Mouse (Mus musculus) lung, embryonic 16.5 days (tissue): ENCODE data around the gene Tspan18. TPM values are rescaled to one million over a fixed set of nuclear protein-coding genes. Genes with fewer than 3 reads are reported as not detected.
A peak's percentile ranks its signal among the peaks of the same experiment; 100 is the strongest.

ENCODE experiments used
- ATAC-seq: fragments of 200-750 bp; cut with Nextera tagmentation; 2 replicates; pipeline ENCODE4 v1.8.0; 2017; ENCODE audit warnings: low read depth, mild to moderate bottlenecking, moderate library complexity
- H3K27ac ChIP-seq: fragments of 300-500 bp; sonication (generic); 2 replicates; pipeline ENCODE4 v1.5.1; 2014; ENCODE audit warnings: mild to moderate bottlenecking, control low read depth, low read length
- H3K27me3 ChIP-seq: fragments of 300-500 bp; sonication (generic); 2 replicates; pipeline ENCODE4 v1.6.1; 2014; ENCODE audit warnings: low read depth, low read length, mixed read lengths; ENCODE audit not compliant: control insufficient read depth, insufficient read depth
- H3K36me3 ChIP-seq: fragments of 300-500 bp; sonication (generic); 2 replicates; pipeline ENCODE4 v1.6.1; 2014; ENCODE audit warnings: low read length; ENCODE audit not compliant: control insufficient read depth, insufficient read depth
- H3K4me1 ChIP-seq: fragments of 300-500 bp; sonication (generic); replicated peaks from 2 replicates; pipeline ENCODE4 v1.6.1; 2014; ENCODE audit warnings: low read length, mixed read lengths; ENCODE audit not compliant: control insufficient read depth, insufficient read depth
- H3K4me2 ChIP-seq: fragments of 300-500 bp; sonication (generic); 2 replicates; pipeline ENCODE4 v1.6.1; 2014; ENCODE audit warnings: low read depth, low read length, control low read depth
- H3K4me3 ChIP-seq: fragments of 300-500 bp; sonication (generic); 2 replicates; pipeline ENCODE4 v1.5.1; 2014; ENCODE audit warnings: mild to moderate bottlenecking, low read length, control low read depth
- H3K9ac ChIP-seq: fragments of 300-500 bp; sonication (generic); 2 replicates; pipeline ENCODE4 v1.6.1; 2014; ENCODE audit warnings: low read length, control low read depth
- H3K9me3 ChIP-seq: fragments of 300-500 bp; sonication (generic); 2 replicates; pipeline ENCODE4 v1.6.1; 2016; ENCODE audit warnings: low read length; ENCODE audit not compliant: control insufficient read depth
- WGBS: fragments of 180-500 bp; shearing (Covaris S2); extraction: QIAGEN DNeasy Blood & Tissue Kit; methylation state at CpG from one replicate; pipeline ENCODE4 v1.1.7; 2014; 5-methylcytosine and 5-hydroxymethylcytosine counted together
- polyA plus RNA-seq: library from polyadenylated mRNA; unstranded; fragments of >200 nt; fragmentation: Nextera tagmentation; extraction: Ambion mirVana; gene quantifications from 2 replicates; pipeline ENCODE4 v1.2.1, GENCODE M21; 2015

Gene Tspan18
- polyA plus RNA-seq, 1 experiment from 2014 or later: 29.7 TPM

DNA sequence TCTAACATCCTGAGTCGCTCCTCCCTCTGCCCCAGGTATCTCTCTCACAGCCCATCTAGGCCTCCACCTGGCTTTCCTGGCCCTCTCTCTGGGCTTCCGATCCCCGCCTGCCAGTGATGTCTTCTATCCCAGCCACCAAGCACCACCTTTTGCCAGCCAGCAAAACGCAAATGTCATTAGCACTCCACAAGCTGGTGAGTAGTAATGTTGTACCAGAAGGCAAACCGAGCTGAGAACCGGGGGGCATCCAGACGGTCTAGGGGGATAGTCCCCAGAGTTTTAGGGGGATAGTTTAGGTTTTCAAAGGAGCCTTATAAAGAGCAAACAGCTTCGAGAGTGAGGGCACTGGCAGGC, 90.2 kb downstream of the Tspan18 start:
- H3K4me3 ChIP-seq: no peak overlapping the region
- H3K27me3 ChIP-seq: no peaks in the 10 kb centered on the region
- no peaks in the 10 kb centered on the region for H3K4me1 ChIP-seq
- no peak overlapping the region for H3K4me2 ChIP-seq
- H3K9me3 ChIP-seq: no peaks in the 10 kb centered on the region
- H3K27ac ChIP-seq: no peak overlapping the region
- no peak for ATAC-seq
- no peak overlapping the region for H3K9ac ChIP-seq
- WGBS: 74% methylated on average over 8 of the region's 8 CpGs
- no peaks in the 10 kb centered on the region for H3K36me3 ChIP-seq

DNA sequence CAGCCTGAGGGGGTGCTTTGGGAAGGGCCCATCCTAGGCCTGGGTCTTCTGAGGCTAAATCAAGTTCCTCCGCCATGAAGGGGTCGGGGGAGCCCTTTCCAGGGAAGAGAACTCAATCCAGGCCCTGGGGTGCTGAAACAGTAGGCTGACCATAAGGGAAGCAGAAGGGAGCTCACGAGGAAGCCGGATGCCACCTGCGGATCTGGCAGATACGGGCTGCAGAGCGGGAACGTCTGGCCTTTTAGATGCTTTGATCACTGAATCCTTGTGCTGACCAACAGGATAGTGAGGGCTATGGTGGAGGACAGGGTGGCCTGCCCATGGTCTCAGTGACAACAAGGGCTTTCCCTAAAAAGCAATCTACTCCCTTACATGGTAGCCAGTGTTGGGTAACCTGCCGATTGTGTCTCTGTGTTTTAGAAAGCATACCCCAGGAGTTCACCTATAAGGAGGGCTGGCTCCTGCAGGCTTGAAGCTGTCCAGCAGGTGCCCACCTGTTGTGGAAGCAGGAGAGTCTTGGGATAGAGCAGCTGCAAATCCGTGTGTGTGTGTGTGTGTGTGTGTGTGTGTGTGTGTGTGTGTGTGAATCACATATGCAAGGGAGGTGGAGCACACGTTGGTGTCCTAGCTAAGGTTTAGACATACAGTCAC, 90.7 kb downstream of the Tspan18 start:
- ATAC-seq: no peak
- WGBS: 76% methylated on average over 11 of the region's 11 CpGs
- Histone ChIP-seq H3K27ac (no peak overlapping the region), H3K4me1 (no peaks in the 10 kb centered on the region), H3K9me3 (no peaks in the 10 kb centered on the region), H3K36me3 (no peaks in the 10 kb centered on the region), H3K9ac (no peak overlapping the region), H3K4me3 (no peak overlapping the region), H3K27me3 (no peaks in the 10 kb centered on the region), H3K4me2 (no peak overlapping the region)

DNA sequence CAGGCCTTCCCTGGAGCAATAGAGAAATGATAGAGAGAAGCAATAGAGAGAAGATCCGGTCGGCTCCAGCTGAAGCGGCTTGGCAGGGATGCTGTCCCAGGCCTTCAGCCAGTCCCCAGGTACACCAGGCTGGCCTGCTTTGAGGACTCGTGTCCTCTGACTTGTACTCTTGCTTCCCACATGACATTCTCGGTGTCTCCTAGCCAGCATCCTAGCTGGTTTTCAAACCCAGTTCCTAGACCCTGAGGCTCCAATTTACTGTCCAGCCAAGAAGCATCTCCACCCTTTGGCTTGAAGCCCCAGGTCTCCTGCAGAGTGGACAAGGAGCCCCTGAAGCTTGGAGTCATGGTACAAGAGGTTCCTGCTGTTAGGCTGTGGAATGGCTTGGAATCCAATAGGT, 92.1 kb downstream of the Tspan18 start:
- no peaks in the 10 kb centered on the region for H3K36me3 ChIP-seq
- no peak overlapping the region for H3K27ac ChIP-seq
- WGBS: 82% methylated on average over 5 of the region's 5 CpGs
- no peak overlapping the region for H3K4me3 ChIP-seq
- H3K9me3 ChIP-seq: no peaks in the 10 kb centered on the region
- H3K9ac ChIP-seq: no peak overlapping the region
- ATAC-seq: no peak
- H3K27me3 ChIP-seq: no peaks in the 10 kb centered on the region
- no peak overlapping the region for H3K4me2 ChIP-seq
- no peaks in the 10 kb centered on the region for H3K4me1 ChIP-seq

DNA sequence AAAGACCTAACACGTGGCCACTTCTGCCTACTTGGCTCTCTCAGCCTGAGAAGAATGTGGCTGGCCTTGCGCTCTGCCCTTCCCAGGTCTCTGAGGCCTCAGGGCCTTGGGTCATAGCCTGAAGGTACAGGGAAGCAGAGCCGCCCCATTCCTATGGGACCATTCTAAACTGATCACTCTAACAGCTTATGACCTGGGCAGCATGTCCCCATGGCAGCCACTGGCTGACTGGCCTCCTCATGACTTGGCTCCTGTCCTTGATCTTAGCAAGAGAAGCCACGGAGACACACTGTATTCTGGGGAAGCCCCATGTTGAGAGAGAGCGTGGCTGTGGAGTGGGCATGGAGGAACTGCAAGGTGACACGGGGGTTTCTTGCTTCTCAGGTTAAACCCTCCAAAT, 95.4 kb downstream of the Tspan18 start:
- H3K9ac ChIP-seq: no peak overlapping the region
- H3K27ac ChIP-seq: no peak overlapping the region
- H3K4me2 ChIP-seq: no peak overlapping the region
- H3K4me3 ChIP-seq: no peak overlapping the region
- no peaks in the 10 kb centered on the region for H3K4me1 ChIP-seq
- ATAC-seq: no peak
- no peaks in the 10 kb centered on the region for H3K36me3 ChIP-seq
- H3K27me3 ChIP-seq: no peaks in the 10 kb centered on the region
- no peaks in the 10 kb centered on the region for H3K9me3 ChIP-seq
- WGBS: 77% methylated on average over 6 of the region's 6 CpGs

DNA sequence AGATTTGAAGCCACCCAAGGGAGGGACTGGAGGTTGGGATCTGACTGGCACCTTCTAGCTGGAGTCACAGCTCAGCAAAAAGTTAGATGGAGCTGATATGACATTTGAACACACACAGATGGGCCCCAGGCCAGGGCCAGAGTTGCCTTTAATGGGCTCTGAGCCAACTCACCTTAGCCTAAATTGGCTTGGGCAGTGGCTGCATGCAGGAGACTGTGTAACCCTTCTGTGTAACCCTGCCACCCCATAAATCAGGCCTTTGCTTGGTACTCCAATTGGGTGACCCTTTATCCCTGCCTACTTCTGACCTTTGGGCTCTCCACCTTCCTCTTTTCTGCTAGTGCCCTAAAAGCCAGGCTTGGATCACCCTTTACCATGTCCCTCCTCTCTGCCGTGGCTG, 97.2 kb downstream of the Tspan18 start:
- peak; percentile 17; the same call in 1 of the 2 replicates for ATAC-seq
- 30% methylated on average over 1 of the region's 1 CpGs for WGBS

DNA sequence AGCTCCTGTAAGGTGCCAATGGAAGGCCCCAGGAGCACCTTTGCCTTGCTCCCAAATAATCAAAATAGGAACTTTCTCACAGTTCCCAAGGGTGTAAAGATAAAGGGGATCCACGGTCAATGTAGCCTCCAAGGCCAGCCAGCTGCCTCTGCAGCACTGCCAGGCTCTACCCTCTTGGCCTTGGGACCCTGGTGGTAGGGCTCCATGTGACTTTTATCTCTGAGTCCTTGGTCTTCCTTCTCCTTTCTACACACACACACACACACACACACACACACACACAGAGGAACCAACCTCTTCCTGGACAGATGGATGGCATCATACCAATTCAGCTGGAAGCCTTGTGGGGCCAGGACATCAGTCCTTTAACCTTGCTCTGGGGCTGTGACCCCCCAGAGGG, 102.2 kb downstream of the Tspan18 start:
- no peak for ATAC-seq
- Histone ChIP-seq H3K27me3 (no peaks in the 10 kb centered on the region), H3K9me3 (no peaks in the 10 kb centered on the region), H3K36me3 (no peaks in the 10 kb centered on the region), H3K4me3 (no peak overlapping the region), H3K4me1 (peaks cover 8% of the 10 kb centered on the region), H3K9ac (no peak overlapping the region), H3K27ac (no peak overlapping the region), H3K4me2 (no peak overlapping the region)
- 40% methylated on average over 1 of the region's 1 CpGs for WGBS

More for the DNA sequence above, 97.2 kb downstream of the Tspan18 start:
- Histone ChIP-seq H3K9ac (no peak overlapping the region), H3K27me3 (no peaks in the 10 kb centered on the region), H3K36me3 (no peaks in the 10 kb centered on the region), H3K4me1 (no peaks in the 10 kb centered on the region), H3K4me2 (no peak overlapping the region), H3K9me3 (no peaks in the 10 kb centered on the region), H3K27ac (no peak overlapping the region), H3K4me3 (no peak overlapping the region)

DNA sequence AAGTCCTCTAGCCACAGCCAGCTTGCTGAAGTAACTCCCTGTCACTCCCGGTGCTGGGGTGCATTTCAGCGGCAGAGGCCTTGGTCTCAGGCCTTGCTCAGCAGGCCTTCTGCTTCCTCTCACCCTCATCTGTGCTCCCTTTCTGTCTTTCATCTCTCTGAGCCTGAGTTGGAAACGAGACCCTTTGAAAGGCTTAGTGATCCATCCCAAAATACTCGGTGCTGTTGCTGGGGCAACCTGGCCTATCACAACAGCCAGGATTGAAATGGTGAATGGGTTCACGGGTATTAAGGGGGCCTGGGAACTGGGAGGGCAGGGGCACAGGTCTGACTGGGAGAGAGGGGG, 105.9 kb downstream of the Tspan18 start:
- H3K27me3 ChIP-seq: no peaks in the 10 kb centered on the region
- 41% methylated on average over 5 of the region's 5 CpGs for WGBS
- ATAC-seq: no peak

DNA sequence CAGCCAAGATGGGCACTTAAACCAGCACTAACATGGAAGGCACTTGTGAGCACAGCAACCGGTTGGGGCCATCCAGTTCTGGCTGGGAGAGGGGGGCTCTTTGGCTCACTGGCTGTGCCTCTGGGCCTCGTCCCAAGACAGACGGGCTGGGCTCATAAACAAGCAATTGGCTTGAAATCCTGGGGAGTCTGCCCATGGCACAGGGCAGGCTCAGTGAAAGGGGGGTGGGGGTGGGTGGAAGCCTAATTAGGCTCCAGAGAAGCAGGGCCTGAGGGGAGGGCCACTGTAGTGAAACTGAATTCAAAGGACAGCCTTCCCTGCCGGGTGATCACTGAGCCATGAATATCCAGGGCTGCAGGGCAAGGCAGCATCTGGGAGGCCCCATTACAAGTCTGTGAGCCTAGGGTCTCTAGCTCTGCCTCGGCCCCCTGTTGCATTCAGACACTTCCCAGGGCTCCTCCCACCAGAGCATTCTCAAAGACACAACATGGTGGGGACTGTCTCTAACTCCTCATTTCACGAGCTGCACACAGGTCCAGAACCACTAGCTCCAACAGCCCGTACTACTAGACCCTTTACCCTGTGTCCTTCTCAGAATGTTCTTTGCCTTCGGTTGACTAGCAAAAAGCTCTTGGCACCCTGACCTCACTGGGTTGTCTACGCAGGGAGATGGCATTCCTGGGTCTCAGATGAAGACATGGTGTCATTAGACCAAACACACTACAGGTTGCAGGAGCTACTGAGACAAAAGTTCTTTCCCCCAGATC, 106.4 kb downstream of the Tspan18 start:
- H3K27ac ChIP-seq: no peak overlapping the region
- no peaks in the 10 kb centered on the region for H3K27me3 ChIP-seq
- H3K36me3 ChIP-seq: no peaks in the 10 kb centered on the region
- no peak overlapping the region for H3K4me3 ChIP-seq
- H3K9ac ChIP-seq: no peak overlapping the region
- H3K4me2 ChIP-seq: no peak overlapping the region
- H3K4me1 ChIP-seq: peaks cover 14% of the 10 kb centered on the region
- ATAC-seq: peak; percentile 75
- WGBS: 55% methylated on average over 9 of the region's 9 CpGs
- H3K9me3 ChIP-seq: no peaks in the 10 kb centered on the region

More for the DNA sequence above, 105.9 kb downstream of the Tspan18 start:
- Histone ChIP-seq H3K27ac (no peak overlapping the region), H3K4me2 (no peak overlapping the region), H3K4me3 (no peak overlapping the region), H3K4me1 (peaks cover 12% of the 10 kb centered on the region), H3K9me3 (no peaks in the 10 kb centered on the region), H3K9ac (no peak overlapping the region), H3K36me3 (no peaks in the 10 kb centered on the region)

DNA sequence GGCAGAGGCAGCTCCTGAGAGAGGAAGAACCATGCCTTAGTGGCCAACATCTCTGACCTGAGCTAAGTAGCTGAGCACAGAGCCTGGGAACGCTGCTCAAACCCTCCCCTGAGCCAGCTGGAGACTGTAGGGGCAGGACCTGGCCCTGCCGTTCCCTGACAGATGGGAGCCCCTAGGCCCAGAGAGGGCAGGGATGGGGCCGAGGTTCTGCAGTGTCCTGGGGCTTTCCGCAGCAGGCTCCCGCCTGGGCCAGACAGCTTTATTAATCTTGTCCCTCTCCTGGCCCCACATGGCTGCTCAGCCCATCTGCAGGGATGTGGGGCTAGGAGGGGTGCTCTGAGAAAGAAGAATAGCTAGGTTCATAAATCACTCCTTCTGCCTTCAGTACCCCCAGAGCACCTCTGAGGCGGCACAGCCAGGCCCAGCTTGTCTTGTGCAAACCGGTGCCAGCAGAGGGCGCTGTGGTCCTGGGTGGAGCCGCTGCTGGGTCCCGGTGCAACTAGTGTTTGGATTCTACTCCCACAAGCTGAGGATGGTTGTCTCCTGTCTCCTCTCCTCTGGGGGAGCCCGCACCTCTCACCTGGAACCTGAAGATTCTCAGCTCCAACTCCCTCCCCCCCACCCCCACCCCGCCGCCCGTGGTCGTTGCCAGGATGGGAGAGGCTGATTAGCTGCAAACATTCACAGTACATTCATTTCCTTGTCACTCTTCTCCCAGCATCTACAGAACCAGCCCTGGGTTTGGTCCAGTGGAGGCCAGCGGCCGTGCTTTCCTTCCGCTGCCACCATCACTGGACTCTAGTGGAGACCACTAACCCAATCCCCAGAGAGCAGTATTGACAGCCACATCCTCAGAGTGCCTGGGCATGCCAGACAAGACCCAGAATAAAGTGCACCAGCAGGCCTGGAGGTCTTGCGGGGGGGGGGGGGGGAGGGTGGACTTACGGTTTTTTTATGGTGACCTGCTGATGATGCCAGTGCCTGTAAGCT, 107.4 kb downstream of the Tspan18 start:
- H3K4me3 ChIP-seq: no peak overlapping the region
- no peaks in the 10 kb centered on the region for H3K36me3 ChIP-seq
- H3K27ac ChIP-seq: no peak overlapping the region
- H3K9ac ChIP-seq: no peak overlapping the region
- H3K27me3 ChIP-seq: no peaks in the 10 kb centered on the region
- peak; percentile 70 for ATAC-seq
- no peaks in the 10 kb centered on the region for H3K9me3 ChIP-seq
- peaks cover 14% of the 10 kb centered on the region for H3K4me1 ChIP-seq
- 17% methylated on average over 20 of the region's 20 CpGs for WGBS
- peak overlapping the region; percentile 11; the same call in 1 of the 2 replicates for H3K4me2 ChIP-seq
